ENCODE assay signal across 9 mouse cellular contexts in the genomic region with DNA sequence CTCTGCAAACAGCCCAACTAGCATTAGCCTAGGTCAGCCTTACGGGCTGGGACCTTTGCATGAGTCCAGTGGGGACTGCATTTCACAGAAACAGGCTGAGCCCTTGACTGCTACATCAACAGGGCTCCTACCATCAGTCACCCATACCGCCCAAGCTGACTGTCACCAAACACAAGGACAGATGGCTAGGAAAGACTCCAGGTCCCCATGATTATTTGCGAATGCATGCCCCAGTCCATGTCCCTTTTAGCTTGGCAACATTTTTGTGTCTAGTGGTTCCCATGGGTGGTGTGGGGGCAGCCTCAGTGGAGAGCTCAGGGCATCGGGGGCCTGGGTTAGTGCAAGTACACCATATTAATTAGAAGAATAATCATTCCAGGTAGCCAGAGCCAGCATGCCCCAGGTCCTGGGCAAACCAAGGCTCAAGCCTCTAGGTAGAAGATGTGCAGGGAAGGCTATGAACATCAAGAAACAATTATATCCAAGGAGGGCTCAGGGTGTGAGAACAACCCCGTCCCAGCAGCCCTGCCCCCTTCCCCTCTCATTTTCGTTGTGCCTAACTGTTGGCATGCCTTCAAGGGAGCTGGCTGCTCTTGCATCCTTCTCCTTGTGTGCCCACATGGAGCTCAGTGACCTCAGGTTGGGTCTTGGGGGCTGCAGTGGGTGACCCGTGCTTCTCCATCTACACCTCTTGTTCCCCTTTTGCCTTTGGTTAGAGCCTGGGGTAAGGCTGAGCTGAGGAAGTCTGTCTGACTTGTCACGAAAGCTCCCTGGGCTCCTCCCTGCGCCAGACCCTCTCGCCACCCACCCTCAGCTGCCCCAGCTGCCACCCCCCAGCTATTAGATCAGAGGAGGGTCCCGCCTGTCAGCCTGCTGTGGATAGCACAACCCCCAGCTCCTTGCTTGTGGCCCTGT. TPM values are rescaled to one million over a fixed set of nuclear protein-coding genes. Genes with fewer than 3 reads are reported as not detected.
DNase-seq lines count a peak whose midpoint lies in the region; ATAC-seq and TF ChIP-seq lines count a peak whose summit lies in the region.
"Had no signal": no experiment of that assay in that cellular context is flagged by ENCODE, and none has a peak within 500 bp of the region (broad histone marks: within the 10 kb centered on the region; RNA-seq: fewer than 3 reads in every experiment).

No protein-coding gene starts in this region.

- H3K4me3 ChIP-seq in kidney, adult 2 months (ENCODE audit: insufficient read depth, low read depth, low read length): peak overlapping the region; percentile 46; the same call in 1 of the 2 replicates
- H3K4me3 ChIP-seq in hindbrain, embryonic 11.5 days (ENCODE audit: low read depth, low read length): peak overlapping the region; percentile 73
- peak overlapping the region; percentile 84 for H3K4me3 ChIP-seq in midbrain, embryonic 12.5 days

- no peak for TF ChIP-seq POLR2A in kidney, adult 2 months (IDR thresholded peaks at IDR 0.05; ENCODE audit: low read depth, low read length)

- H3K27ac ChIP-seq in kidney, adult 2 months (ENCODE audit: insufficient read depth, low read depth, low read length): no peak overlapping the region
- no peak overlapping the region for H3K27ac ChIP-seq in hindbrain, embryonic 11.5 days (ENCODE audit: low read depth, low read length)
- H3K27ac ChIP-seq in midbrain, embryonic 12.5 days (replicated peaks): no peak overlapping the region
- H3K27ac ChIP-seq: macrophage had no signal

- H3K27me3 ChIP-seq in kidney, adult 2 months (replicated peaks; ENCODE audit: control insufficient read depth, insufficient read depth, low read length): no peaks in the 10 kb centered on the region
- no peaks in the 10 kb centered on the region for H3K27me3 ChIP-seq in hindbrain, embryonic 11.5 days (ENCODE audit: control insufficient read depth, insufficient read depth, low read length)
- H3K27me3 ChIP-seq in midbrain, embryonic 12.5 days: no peaks in the 10 kb centered on the region

- no peak for TF ChIP-seq CTCF in kidney, adult 2 months (conservative IDR thresholded peaks at IDR 0.05; ENCODE audit: insufficient read depth, insufficient read length, low read depth, low read length)

- no peak for DNase-seq in kidney, adult 2 months
- DNase-seq in kidney, postnatal 4 days: no peak
- DNase-seq in cerebellum, adult 9-11 months: peak; percentile 70
- no peak for DNase-seq in hindbrain, embryonic 11.5 days (ENCODE audit: low spot score)
- DNase-seq in Muller cell, postnatal 12 days (ENCODE audit: inconsistent ontology term): no peak
- DNase-seq in right cerebral cortex, postnatal 4 days: no peak

- no peak for ATAC-seq in hindbrain, embryonic 11.5 days (ENCODE audit: low FRiP score)
- no peak for ATAC-seq in midbrain, embryonic 12.5 days (ENCODE audit: low FRiP score, low read depth)
- ATAC-seq in megakaryocyte-erythroid progenitor cell, adult 5-6 weeks (replicated peaks; ENCODE audit: low FRiP score, low TSS enrichment, poor library complexity, severe bottlenecking): no peak

- peak overlapping the region; percentile 94 for H3K4me2 ChIP-seq in hindbrain, embryonic 11.5 days (replicated peaks; ENCODE audit: low read depth, low read length)
- peak overlapping the region; percentile 91 for H3K4me2 ChIP-seq in midbrain, embryonic 12.5 days (replicated peaks)

- no peaks in the 10 kb centered on the region for H3K9me3 ChIP-seq in hindbrain, embryonic 11.5 days (ENCODE audit: control insufficient read depth, low read length)
- no peaks in the 10 kb centered on the region for H3K9me3 ChIP-seq in midbrain, embryonic 12.5 days

- 92% methylated on average over 11 of the region's 11 CpGs for WGBS in kidney, adult 2 months
- 85% methylated on average over 11 of the region's 11 CpGs for WGBS in hindbrain, embryonic 11.5 days
- 88% methylated on average over 11 of the region's 11 CpGs for WGBS in midbrain, embryonic 12.5 days

- H3K4me1 ChIP-seq in kidney, adult 2 months (ENCODE audit: control insufficient read depth, insufficient read depth, low read length): peaks cover 16% of the 10 kb centered on the region; the same call in 1 of the 2 replicates
- peaks cover 10% of the 10 kb centered on the region for H3K4me1 ChIP-seq in hindbrain, embryonic 11.5 days (replicated peaks; ENCODE audit: control insufficient read depth, insufficient read depth, low read length)
- H3K4me1 ChIP-seq in midbrain, embryonic 12.5 days: peaks cover 28% of the 10 kb centered on the region

- peak overlapping the region; percentile 96; the same call in 1 of the 2 replicates for H3K9ac ChIP-seq in hindbrain, embryonic 11.5 days (ENCODE audit: low read depth, low read length)
- peak overlapping the region; percentile 95 for H3K9ac ChIP-seq in midbrain, embryonic 12.5 days (replicated peaks)

- no peaks in the 10 kb centered on the region for H3K36me3 ChIP-seq in kidney, adult 2 months (ENCODE audit: control insufficient read depth, insufficient read depth, low read length)
- H3K36me3 ChIP-seq in hindbrain, embryonic 11.5 days (ENCODE audit: control insufficient read depth, insufficient read depth, low read length): 0 out of 2 replicates have a peak, but pooled peaks cover 2% of the 10 kb centered on the region
- H3K36me3 ChIP-seq in midbrain, embryonic 12.5 days: peaks cover 20% of the 10 kb centered on the region

RNA-seq across cellular contexts. Expression of gene Dnlz, which starts 1.4 kb away (rescaled TPM):
- 26.9 and 28.8 TPM in 2 replicates for polyA plus RNA-seq in kidney, adult 2 months (2012; rRNA removed)
- 27.3 and 29.6 TPM in 2 replicates for polyA plus RNA-seq in hindbrain, embryonic 11.5 days (2014; fragmentation: Nextera tagmentation; extraction: Ambion mirVana)
- polyA plus RNA-seq in midbrain, embryonic 12.5 days (2016; fragmentation: Nextera tagmentation; extraction: Ambion mirVana): 34.4 and 35.2 TPM in 2 replicates
- total RNA-seq in megakaryocyte-erythroid progenitor cell, adult 5-6 weeks (2014; fragmentation: Nextera tagmentation): 12.7 and 20.7 TPM in 2 replicates
- total RNA-seq in megakaryocyte-erythroid progenitor cell, adult 5-6 weeks (2017): 9.4 and 15.3 TPM in 2 replicates

RNA-seq across cellular contexts. Expression of gene Card9, which starts 7.4 kb away (rescaled TPM):
- polyA plus RNA-seq in kidney, adult 2 months (2012; rRNA removed): 2.1 and 2.5 TPM in 2 replicates
- 0.21 and 0.36 TPM in 2 replicates for polyA plus RNA-seq in hindbrain, embryonic 11.5 days (2014; fragmentation: Nextera tagmentation; extraction: Ambion mirVana)
- polyA plus RNA-seq in midbrain, embryonic 12.5 days (2016; fragmentation: Nextera tagmentation; extraction: Ambion mirVana): 2.0 and 2.1 TPM in 2 replicates
- 0.72 and 2.9 TPM in 2 replicates for total RNA-seq in megakaryocyte-erythroid progenitor cell, adult 5-6 weeks (2014; fragmentation: Nextera tagmentation)
- total RNA-seq in megakaryocyte-erythroid progenitor cell, adult 5-6 weeks (2017): 1.7 and 3.2 TPM in 2 replicates

RNA-seq across cellular contexts. Expression of gene Snapc4, which starts 27.1 kb away (rescaled TPM):
- polyA plus RNA-seq in kidney, adult 2 months (2012; rRNA removed): 21.9 and 25.2 TPM in 2 replicates
- polyA plus RNA-seq in hindbrain, embryonic 11.5 days (2014; fragmentation: Nextera tagmentation; extraction: Ambion mirVana): 22.1 and 23.6 TPM in 2 replicates
- 36.9 and 41.5 TPM in 2 replicates for polyA plus RNA-seq in midbrain, embryonic 12.5 days (2016; fragmentation: Nextera tagmentation; extraction: Ambion mirVana)
- 64.6 and 87.4 TPM in 2 replicates for total RNA-seq in megakaryocyte-erythroid progenitor cell, adult 5-6 weeks (2014; fragmentation: Nextera tagmentation)
- 33.6 and 52.3 TPM in 2 replicates for total RNA-seq in megakaryocyte-erythroid progenitor cell, adult 5-6 weeks (2017)

RNA-seq across cellular contexts. Expression of gene Entr1, which starts 35.8 kb away (rescaled TPM):
- 102 and 110 TPM in 2 replicates for polyA plus RNA-seq in kidney, adult 2 months (2012; rRNA removed)
- 133 and 140 TPM in 2 replicates for polyA plus RNA-seq in hindbrain, embryonic 11.5 days (2014; fragmentation: Nextera tagmentation; extraction: Ambion mirVana)
- 169 and 170 TPM in 2 replicates for polyA plus RNA-seq in midbrain, embryonic 12.5 days (2016; fragmentation: Nextera tagmentation; extraction: Ambion mirVana)
- 45.3 and 72.2 TPM in 2 replicates for total RNA-seq in megakaryocyte-erythroid progenitor cell, adult 5-6 weeks (2014; fragmentation: Nextera tagmentation)
- total RNA-seq in megakaryocyte-erythroid progenitor cell, adult 5-6 weeks (2017): 38.6 and 56.8 TPM in 2 replicates

RNA-seq across cellular contexts. Expression of gene Pmpca, which starts 35.8 kb away (rescaled TPM):
- polyA plus RNA-seq in kidney, adult 2 months (2012; rRNA removed): 50.6 and 54.0 TPM in 2 replicates
- 94.4 and 108 TPM in 2 replicates for polyA plus RNA-seq in hindbrain, embryonic 11.5 days (2014; fragmentation: Nextera tagmentation; extraction: Ambion mirVana)
- 126 and 128 TPM in 2 replicates for polyA plus RNA-seq in midbrain, embryonic 12.5 days (2016; fragmentation: Nextera tagmentation; extraction: Ambion mirVana)
- 75.8 and 78.0 TPM in 2 replicates for total RNA-seq in megakaryocyte-erythroid progenitor cell, adult 5-6 weeks (2014; fragmentation: Nextera tagmentation)
- total RNA-seq in megakaryocyte-erythroid progenitor cell, adult 5-6 weeks (2017): 68.3 and 90.5 TPM in 2 replicates
